Mouse (Mus musculus) liver, adult (tissue): ENCODE results near the gene Ovca2.

Experiments used
- GATA4 ChIP-seq: IDR thresholded peaks from 2 replicates; pipeline ENCODE4 v1.6.1; 2014; ENCODE audit warnings: mild to moderate bottlenecking, low read length; ENCODE audit not compliant: insufficient replicate concordance

Gene Ovca2

DNA sequence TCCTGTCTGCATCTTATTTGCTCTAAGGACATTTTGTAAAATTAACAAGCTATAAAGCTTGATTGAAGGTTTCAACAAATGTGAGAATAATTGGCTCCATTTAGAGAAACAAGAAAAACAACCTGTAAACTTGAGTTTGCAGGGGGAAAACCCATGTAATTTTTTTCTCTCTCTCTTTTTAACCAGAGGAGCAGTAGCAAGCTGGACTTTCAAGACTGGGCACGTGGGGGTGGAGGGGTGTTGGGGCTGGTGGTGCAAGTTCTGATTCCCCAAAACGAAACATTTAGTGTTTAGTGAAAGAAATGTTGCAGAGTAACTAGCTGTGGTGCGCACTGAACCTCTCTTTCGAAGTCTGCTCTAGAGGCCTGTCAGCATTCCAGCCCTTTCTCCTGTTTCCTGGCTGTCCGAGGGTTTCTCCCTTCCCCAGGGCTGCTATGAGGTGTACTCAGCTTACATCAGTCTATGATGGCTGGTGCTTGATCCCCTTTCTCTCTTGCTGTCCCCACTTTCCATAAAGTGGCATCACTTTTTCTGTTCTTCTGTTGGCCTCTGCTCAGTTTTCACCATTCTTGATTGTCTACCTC, 44.1 kb downstream of the Ovca2 start:
- no peak for TF ChIP-seq GATA4

DNA sequence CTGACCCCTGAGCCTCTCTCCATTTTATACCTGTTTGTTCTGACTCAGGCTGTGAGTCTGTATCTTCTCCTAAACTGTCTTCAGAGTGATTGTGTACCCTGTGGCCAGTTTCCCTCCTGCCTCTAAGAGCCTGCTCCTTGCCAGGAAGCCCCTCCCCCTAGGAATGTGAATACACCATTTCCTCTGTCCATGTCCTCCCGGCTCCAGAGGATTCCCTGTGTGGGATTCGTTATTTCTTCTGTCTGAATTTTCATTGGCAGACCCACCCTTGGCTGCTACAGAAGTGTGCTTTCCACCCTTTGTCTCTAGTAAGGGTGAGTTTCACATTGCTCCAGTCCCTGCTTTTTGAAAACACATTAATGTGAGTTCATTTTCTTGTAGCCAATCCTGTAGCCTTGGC, 44.7 kb downstream of the Ovca2 start:
- TF ChIP-seq GATA4: no peak

DNA sequence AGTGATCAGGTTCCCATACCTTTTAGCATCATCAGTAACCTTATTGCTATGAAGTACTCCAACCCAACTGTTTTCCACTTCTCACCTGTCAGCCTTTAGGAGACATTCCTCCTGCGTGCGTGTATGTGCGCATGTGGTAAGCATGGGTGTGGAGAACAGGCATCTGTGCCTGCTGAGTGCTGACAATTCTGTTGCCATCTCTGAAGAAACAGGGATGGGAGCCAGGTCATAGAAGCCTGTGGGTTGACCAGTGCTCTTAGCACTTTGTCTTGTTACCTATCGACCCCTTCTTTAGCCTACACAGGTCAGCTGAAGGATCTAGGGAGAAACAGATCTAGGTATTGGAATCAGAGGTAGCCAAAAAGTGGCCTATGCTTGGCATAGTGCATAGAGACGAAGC, 45.2 kb downstream of the Ovca2 start:
- TF ChIP-seq GATA4: no peak

DNA sequence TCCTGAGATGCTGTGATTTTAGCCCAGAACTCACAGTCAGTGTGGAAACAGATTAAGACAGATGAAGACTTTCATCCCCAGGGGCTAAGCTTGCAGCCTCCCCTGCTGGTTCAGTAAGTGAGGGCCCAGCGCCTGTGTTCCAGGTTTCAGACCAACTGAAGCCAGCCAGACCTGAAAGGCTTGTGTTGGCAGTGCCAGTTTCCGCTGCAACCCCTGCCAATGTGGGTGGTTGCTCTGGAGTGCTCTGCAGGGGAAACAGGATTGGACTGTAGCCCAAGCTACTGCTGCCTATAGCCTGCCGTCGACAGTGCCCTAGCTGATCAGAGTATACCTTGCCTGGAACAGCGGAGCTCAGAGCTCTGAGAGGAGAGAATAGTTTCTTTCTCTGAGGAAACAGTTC, 46.4 kb downstream of the Ovca2 start:
- TF ChIP-seq GATA4: no peak

DNA sequence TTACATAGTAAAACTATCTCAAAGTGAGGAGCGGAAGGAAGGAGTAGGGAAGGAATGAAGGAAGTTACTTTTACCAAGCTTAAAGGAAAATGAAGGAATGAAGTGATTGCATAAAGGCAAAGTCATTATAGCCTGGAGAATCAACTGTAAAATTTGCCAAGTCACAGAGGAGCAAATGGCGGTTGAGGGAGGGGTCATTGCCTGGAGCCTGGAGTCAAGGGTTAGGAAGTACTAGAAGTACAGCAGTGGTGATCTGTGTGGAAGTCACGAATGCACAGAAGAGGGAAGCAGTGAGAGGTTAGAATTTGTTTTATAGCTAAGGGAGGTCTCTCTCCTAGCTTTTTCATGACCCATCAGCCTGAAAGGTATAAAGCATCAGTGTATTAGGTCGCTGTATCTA, 47.3 kb downstream of the Ovca2 start:
- no peak for TF ChIP-seq GATA4

DNA sequence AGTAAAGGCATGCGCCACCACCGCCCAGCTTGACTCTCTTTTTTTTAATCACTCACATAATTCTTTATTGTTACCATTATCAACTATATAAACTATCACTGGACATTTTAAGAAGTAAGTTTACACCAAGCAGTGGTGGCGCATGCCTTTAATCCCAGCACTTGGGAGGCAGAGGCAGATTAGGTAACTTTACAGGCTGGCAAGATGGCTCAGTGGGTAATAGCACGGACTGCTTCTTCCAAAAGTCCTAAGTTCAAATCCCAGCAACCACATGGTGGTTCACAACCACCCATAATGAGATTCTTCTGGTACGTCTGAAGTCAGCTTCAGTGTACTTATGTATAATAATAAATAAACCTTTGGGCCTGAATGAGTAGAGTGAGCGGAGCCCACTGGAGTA, 49.2 kb downstream of the Ovca2 start:
- TF ChIP-seq GATA4: no peak

DNA sequence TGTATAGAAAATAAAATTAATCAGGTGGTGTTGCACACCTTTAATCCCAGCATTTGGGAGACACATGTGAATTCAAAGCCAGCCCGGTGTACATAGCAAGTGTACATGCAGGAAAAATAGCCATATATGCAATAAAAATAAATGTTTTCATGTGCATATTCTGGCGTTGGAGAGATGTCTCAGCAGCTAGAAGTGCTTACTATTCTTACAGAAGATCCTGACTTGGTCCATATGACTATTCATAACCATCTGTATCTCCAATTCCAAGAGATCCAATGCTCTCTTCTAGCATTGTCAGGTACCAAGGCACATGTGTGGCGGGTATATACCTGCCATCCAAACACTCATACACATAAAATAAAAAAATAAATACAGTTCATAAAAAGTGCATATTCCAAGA, 52.3 kb downstream of the Ovca2 start:
- no peak for TF ChIP-seq GATA4
